Mouse (Mus musculus) gastrocnemius, adult 2 months (tissue): ENCODE measurements at regions not wholly inside any gene's neighbourhood (a gene's known extent, or its start where the extent isn't known, plus 50 kb on each side); places are given as distances from the start of the nearest gene placed in this dataset.

Experiments
- DNase-seq: peaks from one replicate; pipeline ENCODE4 v3.0.0; 2022
- H3K27ac ChIP-seq: fragments of 200-600 bp; 2 replicates; pipeline ENCODE4 v1.8.1; 2022; ENCODE audit warnings: mild to moderate bottlenecking
- H3K4me3 ChIP-seq: fragments of 200-600 bp; 2 replicates; pipeline ENCODE4 v1.8.1; 2022; ENCODE audit warnings: mild to moderate bottlenecking, moderate library complexity
- CTCF ChIP-seq: fragments of 200-600 bp; IDR thresholded peaks from 2 replicates; pipeline ENCODE4 v1.8.1; 2022; ENCODE audit warnings: antibody characterized with exemption, mild to moderate bottlenecking, moderate library complexity
- intact Hi-C: fragments of 180-260 bp; cut with DNase I; formaldehyde crosslinking; loops from one replicate; pipeline ENCODE4 v1.15.1; 2025

DNA sequence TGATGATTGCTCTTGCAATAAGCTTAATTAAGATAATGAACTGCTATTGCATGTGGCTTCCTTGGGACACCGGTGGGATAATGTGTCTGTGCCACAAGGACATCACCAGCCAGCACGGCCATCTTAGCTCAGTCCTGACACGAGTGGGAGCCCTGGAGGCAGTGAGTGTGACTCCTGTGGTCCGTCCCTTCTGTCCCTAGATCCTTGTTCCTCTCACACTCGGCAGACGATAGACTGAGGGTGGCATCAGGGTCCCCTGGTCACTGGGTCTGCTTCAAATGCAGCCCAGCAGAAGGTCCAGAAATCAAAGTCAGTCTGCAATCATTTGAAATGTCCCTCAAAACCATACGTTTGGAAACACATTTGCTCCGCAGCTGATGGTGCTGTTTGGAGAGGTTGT is 162.4 kb downstream of the Evx1 start:
- intact Hi-C loops: no loop called here
- DNase-seq: no peak
- no peak for TF ChIP-seq CTCF
- H3K4me3 ChIP-seq: no peak overlapping the region
- H3K27ac ChIP-seq: no peak overlapping the region

DNA sequence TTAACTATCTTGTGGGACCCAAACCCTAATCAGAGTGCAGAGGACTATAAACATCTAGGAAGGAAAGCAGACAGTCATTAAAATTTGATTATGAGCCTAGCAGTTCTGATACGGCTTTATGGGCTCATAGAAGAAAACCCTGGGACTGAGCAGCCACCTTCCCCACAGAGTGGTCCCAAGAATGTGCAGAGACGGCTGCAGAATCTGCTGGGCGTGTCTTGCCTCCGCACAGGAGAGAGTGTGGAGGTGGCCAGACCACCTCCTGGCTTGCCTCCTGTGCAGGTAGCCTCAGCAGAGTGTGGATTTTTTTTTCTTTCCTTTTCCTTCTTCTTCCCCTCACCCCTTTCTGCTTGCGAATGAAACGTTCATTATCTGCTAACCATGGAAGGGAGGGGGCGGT is 163.3 kb downstream of the Hibadh start:
- Histone ChIP-seq H3K27ac (no peak overlapping the region), H3K4me3 (no peak overlapping the region)
- TF ChIP-seq CTCF: no peak
- intact Hi-C loops: no loop called here
- no peak for DNase-seq

DNA sequence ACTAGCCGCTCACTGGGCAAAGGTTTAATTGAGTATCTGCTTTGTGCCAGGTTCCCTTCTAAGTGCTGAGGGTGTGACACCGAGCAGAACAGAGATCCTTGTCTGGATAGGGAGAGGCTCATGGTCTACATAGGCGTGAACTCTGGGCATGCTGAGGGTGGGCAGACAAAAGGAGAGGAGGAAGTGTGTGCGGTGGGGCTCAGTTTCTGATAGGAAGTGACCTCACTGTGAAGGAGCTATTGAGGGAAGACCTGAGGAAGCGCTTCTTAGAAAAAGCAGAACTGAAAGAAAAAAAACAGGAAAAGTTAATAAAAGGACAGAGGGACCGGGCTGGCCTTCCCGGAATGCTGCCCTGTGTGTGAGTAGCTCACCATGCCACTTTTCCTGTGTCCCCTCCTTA is 162.8 kb downstream of the Hibadh start:
- intact Hi-C loops: no loop called here
- Histone ChIP-seq H3K4me3 (no peak overlapping the region), H3K27ac (no peak overlapping the region)
- no peak for TF ChIP-seq CTCF
- no peak for DNase-seq

DNA sequence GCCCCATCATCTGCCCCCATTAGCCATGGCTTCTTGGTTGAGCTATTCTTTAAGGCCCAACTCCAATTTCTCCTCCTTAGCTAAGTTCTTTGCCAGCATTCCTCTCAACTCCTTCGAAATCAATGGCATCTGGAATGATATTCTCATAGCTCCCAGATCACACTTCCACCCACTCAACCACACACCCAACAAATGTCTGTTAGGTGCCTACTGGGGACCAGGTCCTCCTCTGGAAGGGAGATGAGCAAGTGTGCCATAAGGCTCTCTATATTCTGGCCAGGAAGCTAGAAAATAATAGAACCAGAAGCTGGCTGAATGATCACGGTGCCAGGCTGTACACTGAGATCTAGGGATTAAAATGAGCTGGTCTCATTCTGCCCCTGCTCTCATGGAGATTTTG is 161.6 kb downstream of the Hibadh start:
- Histone ChIP-seq H3K4me3 (no peak overlapping the region), H3K27ac (0 out of 2 replicates have a peak overlapping the region, but pooled peaks have one; percentile 24)
- no peak for TF ChIP-seq CTCF
- intact Hi-C loops: no loop called here
- DNase-seq: no peak

DNA sequence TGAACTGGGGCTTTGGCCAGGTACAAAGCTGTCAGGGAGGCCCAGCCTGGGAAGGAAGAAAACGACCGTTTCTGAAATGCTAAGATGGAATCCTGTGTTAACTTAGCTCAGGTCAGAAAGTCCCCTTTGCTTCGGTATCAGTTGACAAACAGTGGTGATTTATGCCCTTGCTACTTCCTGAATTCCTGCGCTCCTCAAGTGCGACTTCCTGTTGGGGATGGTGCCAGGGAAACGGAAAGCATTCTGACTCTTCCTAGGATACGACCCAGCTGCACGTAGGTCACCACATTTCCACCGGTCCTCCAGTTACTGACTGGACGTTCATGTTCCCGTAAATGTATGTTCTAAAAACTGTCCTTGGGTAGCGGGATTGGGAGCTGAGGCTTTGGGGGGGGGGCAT is 161.0 kb downstream of the Hibadh start:
- no peak for TF ChIP-seq CTCF
- DNase-seq: peak; percentile 37
- intact Hi-C loops: no loop called here
- H3K4me3 ChIP-seq: peak overlapping the region; percentile 28; the same call in 1 of the 2 replicates
- H3K27ac ChIP-seq: 0 out of 2 replicates have a peak overlapping the region, but pooled peaks have one; percentile 24

DNA sequence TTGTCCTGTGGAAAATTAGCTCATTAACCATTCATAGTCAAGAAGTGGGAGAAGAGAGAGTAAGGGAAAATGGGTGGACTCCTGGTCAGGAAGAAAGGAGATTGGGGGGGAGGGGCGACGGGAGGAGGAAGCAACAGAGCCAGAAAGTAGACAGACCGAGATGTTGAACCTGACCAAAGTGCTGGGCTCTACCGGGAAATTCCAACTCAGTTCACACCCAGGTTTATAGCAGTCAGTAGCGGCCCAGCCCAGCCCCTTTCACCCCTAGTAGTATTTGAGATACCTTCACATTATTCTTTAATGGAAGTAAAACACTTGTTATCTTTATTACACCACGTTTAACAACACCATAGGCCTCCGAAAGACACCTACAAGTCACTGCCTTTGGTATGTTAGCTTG is 158.2 kb downstream of the Hibadh start:
- intact Hi-C loops: no loop called here
- H3K27ac ChIP-seq: no peak overlapping the region
- no peak for TF ChIP-seq CTCF
- no peak overlapping the region for H3K4me3 ChIP-seq
- no peak for DNase-seq

DNA sequence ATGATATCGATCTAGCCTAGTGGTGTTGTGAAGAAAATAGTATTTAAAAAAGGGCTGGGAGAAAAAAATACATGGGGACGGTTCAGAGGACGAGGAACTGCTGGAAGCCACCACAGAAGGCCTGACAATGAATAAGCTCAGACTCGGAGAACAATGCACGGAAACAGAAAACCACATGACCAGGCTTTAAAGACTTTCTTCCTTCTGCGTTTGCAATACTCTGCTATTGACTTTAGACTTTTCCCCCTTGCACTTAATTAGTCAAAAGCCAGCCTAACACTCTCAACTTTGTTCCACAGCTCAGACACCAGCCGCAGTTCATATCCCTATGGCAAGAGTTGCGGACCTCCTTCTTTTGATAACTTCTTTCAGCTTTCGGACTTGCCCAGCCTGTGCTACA is 154.0 kb downstream of the Hibadh start:
- Histone ChIP-seq H3K27ac (peak overlapping the region; percentile 79), H3K4me3 (no peak overlapping the region)
- intact Hi-C loops: no loop called here
- DNase-seq: no peak
- TF ChIP-seq CTCF: no peak

DNA sequence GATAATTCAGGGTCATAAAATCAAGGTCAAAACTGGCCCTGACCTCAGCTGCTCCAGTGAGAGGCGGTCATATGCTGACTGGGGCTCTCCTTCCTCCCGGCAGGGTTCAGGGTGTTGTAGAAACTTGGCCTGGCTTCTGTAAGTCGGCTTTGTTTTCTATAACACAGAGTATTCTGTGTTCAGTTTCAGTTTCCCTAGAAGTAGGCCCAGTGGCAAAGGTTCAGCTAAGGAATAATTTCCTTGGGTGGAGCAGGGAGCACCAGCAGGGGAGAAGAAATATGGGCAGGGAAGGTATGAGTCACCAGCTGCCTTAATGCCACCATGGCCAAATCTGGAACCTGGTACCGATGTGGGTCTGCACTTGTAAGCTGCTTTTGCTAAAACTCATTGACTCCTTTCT is 153.5 kb downstream of the Hibadh start:
- Histone ChIP-seq H3K27ac (peak overlapping the region; percentile 79), H3K4me3 (no peak overlapping the region)
- intact Hi-C loops: no loop called here
- DNase-seq: no peak
- TF ChIP-seq CTCF: no peak

DNA sequence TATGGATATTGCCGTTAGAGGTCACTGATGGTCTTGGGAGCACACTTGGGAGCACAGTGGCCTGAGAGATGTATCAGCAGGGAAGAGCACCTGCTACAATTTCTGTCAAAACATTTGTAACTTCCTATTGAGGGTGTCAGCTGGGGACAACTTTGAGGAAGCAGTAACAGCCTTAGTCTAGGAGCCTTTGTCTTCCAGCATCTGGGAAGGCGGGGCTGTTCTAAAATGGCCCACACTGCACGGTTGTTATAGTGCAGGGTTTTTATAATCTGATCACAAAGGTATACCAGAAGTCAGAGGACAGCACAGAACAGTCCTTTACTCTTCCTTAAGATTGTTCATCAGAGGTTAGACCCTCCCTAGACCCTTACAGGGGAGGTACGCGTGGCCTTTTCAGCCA is 152.3 kb downstream of the Hibadh start:
- Histone ChIP-seq H3K4me3 (no peak overlapping the region), H3K27ac (no peak overlapping the region)
- no peak for DNase-seq
- no peak for TF ChIP-seq CTCF
- intact Hi-C loops: no loop called here

DNA sequence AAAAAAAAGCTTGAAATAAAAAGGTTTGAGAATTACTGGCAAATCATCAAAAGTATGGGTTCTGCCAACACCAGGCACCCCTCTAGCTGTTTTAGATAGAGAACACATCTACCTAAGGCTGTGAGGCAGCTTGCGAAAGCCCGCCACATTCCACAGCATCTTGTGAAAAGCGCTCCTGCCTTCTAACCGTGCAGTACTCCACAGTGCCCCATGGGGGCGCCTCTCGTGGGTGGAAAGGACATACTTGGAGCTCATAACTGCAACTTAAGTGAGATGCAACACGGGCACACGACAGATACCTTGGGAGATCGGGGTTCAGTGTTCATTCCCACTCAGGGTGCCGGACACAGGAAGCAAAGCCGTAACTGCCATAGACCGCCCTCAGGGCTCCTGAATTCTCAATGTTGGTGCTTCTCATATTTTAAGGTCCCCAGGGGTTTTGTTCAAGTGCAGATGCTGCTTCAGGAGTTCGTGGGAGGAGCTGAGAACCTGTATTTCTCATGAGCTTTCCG is 149.9 kb downstream of the Hibadh start:
- Histone ChIP-seq H3K27ac (no peak overlapping the region), H3K4me3 (no peak overlapping the region)
- TF ChIP-seq CTCF: peak; percentile 31; the same call in 1 of the 2 replicates
- no peak for DNase-seq
- intact Hi-C loops: no loop called here

DNA sequence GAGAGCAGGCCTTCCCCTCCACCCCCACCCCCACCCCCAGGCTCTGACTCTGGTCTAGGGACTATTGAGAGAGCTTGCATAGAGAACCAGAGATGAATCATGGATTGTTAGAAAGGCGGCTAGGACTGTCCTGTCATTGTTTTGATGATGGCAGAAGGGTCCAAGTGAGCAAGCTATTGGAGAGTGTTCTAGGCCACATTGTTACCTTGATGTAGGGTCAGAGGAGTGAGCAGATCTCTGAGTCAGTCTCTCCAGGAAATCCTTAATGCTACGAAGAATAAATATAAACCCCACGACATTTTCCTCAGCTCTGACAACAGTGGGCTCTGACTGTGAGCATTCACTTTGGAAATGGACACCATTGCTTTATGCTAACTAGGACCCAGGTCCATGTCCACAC is 144.9 kb downstream of the Hibadh start:
- intact Hi-C loops: no loop called here
- DNase-seq: no peak
- Histone ChIP-seq H3K4me3 (no peak overlapping the region), H3K27ac (no peak overlapping the region)
- no peak for TF ChIP-seq CTCF

DNA sequence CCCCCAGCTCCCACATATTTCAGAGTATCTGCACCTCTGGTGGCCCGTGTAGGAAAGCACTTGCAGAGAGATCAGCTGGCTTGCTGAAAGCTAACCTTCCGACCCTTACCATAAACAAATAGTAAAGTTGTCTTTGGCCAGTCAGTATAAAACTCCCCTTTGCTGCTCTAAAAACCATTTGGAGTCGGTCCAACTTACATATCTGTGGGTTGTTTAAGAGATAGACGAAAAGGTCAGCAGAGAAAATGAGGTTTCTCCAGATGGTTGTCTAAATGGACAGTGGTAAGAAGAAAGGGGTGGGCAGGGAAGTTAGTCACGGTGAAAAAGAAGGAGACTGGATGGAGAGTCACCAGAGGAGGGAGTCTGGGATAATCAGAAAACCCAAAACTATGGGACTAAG is 144.3 kb downstream of the Hibadh start:
- intact Hi-C loops: no loop called here
- H3K27ac ChIP-seq: no peak overlapping the region
- DNase-seq: no peak
- H3K4me3 ChIP-seq: no peak overlapping the region
- no peak for TF ChIP-seq CTCF
